Mouse (Mus musculus): ENCODE data around the gene Olfr553. TPM values are rescaled to one million over a fixed set of nuclear protein-coding genes. Genes with fewer than 3 reads are reported as not detected.

Olfr553 gene
- polyA plus RNA-seq, 1 experiment from 2014 or later = not detected

GRCm38 (mm10) chr7:102597378-102598031, 20.5 kb downstream of the Olfr553 start, which contains the start of gene Olfr552:
Gene Olfr552 (plus strand): TSS chr7:102597770.
- H3K9me3 ChIP-seq (ENCODE audit: control insufficient read depth, low read length) = no peaks in the 10 kb centered on the region
- no peak within 1 kb of the TSS for H3K4me3 ChIP-seq (ENCODE audit: low read length)
- H3K4me1 ChIP-seq (ENCODE audit: control insufficient read depth, insufficient read depth, low read depth, low read length) = no peaks in the 10 kb centered on the region
- H3K27ac ChIP-seq (ENCODE audit: low read depth, low read length) = no peak within 1 kb of the TSS
- no peak for ATAC-seq
- H3K27me3 ChIP-seq (replicated peaks; ENCODE audit: control insufficient read depth, insufficient read depth, low read length) = no peaks in the 10 kb centered on the region
- H3K36me3 ChIP-seq (ENCODE audit: control insufficient read depth, insufficient read depth, low read length) = no peaks in the 10 kb centered on the region
- WGBS = 60% methylated on average over 1 of the region's 1 CpGs
- no peak within 1 kb of the TSS for H3K9ac ChIP-seq (ENCODE audit: low read depth, low read length)
- no peak within 1 kb of the TSS for H3K4me2 ChIP-seq (ENCODE audit: low read length)

GRCm38 (mm10) chr7:102591786-102592185, 26.2 kb downstream of the Olfr553 start, which contains the start of gene Olfr551:
Gene Olfr551 (minus strand): TSS chr7:102591886.
- H3K27ac ChIP-seq (ENCODE audit: low read depth, low read length) = no peak within 1 kb of the TSS
- 95% methylated on average over 3 of the region's 3 CpGs for WGBS

GRCm38 (mm10) chr7:102575998-102576397, 42.0 kb downstream of the Olfr553 start:
- H3K27ac ChIP-seq (ENCODE audit: low read depth, low read length) = no peak overlapping the region
- no peaks in the 10 kb centered on the region for H3K9me3 ChIP-seq (ENCODE audit: control insufficient read depth, low read length)
- no peak overlapping the region for H3K9ac ChIP-seq (ENCODE audit: low read depth, low read length)
- H3K27me3 ChIP-seq (replicated peaks; ENCODE audit: control insufficient read depth, insufficient read depth, low read length) = no peaks in the 10 kb centered on the region
- H3K36me3 ChIP-seq (ENCODE audit: control insufficient read depth, insufficient read depth, low read length) = no peaks in the 10 kb centered on the region
- H3K4me1 ChIP-seq (ENCODE audit: control insufficient read depth, insufficient read depth, low read depth, low read length) = no peaks in the 10 kb centered on the region; the same call in 1 of the 2 replicates
- ATAC-seq = no peak
- no peak overlapping the region for H3K4me2 ChIP-seq (ENCODE audit: low read length)
- no peak overlapping the region for H3K4me3 ChIP-seq (ENCODE audit: low read length)
- WGBS = 78% methylated on average over 6 of the region's 6 CpGs

More at GRCm38 (mm10) chr7:102591786-102592185, 26.2 kb downstream of the Olfr553 start, which contains the start of gene Olfr551:
- Histone ChIP-seq H3K27me3 (replicated peaks; ENCODE audit: control insufficient read depth, insufficient read depth, low read length) (no peaks in the 10 kb centered on the region), H3K36me3 (ENCODE audit: control insufficient read depth, insufficient read depth, low read length) (no peaks in the 10 kb centered on the region), H3K4me3 (ENCODE audit: low read length) (no peak within 1 kb of the TSS), H3K4me1 (ENCODE audit: control insufficient read depth, insufficient read depth, low read depth, low read length) (no peaks in the 10 kb centered on the region), H3K9ac (ENCODE audit: low read depth, low read length) (no peak within 1 kb of the TSS), H3K4me2 (ENCODE audit: low read length) (no peak within 1 kb of the TSS), H3K9me3 (ENCODE audit: control insufficient read depth, low read length) (no peaks in the 10 kb centered on the region)
- ATAC-seq = no peak

GRCm38 (mm10) chr7:102573174-102573830, 44.7 kb downstream of the Olfr553 start:
- no peak overlapping the region for H3K27ac ChIP-seq (ENCODE audit: low read depth, low read length)
- H3K4me1 ChIP-seq (ENCODE audit: control insufficient read depth, insufficient read depth, low read depth, low read length) = no peaks in the 10 kb centered on the region; the same call in 1 of the 2 replicates
- H3K36me3 ChIP-seq (ENCODE audit: control insufficient read depth, insufficient read depth, low read length) = no peaks in the 10 kb centered on the region
- H3K4me3 ChIP-seq (ENCODE audit: low read length) = no peak overlapping the region
- 68% methylated on average over 3 of the region's 3 CpGs for WGBS
- no peak overlapping the region for H3K9ac ChIP-seq (ENCODE audit: low read depth, low read length)
- no peaks in the 10 kb centered on the region for H3K27me3 ChIP-seq (replicated peaks; ENCODE audit: control insufficient read depth, insufficient read depth, low read length)
- no peak; the same call in 1 of the 2 replicates for ATAC-seq
- no peak overlapping the region for H3K4me2 ChIP-seq (ENCODE audit: low read length)
- H3K9me3 ChIP-seq (ENCODE audit: control insufficient read depth, low read length) = no peaks in the 10 kb centered on the region

- Histone ChIP-seq H3K36me3 (ENCODE audit: control insufficient read depth, insufficient read depth, low read length) (no peaks in the 10 kb centered on the region), H3K27ac (ENCODE audit: low read depth, low read length) (no peak within 1 kb of the TSS), H3K9me3 (ENCODE audit: control insufficient read depth, low read length) (no peaks in the 10 kb centered on the region), H3K4me2 (ENCODE audit: low read length) (no peak within 1 kb of the TSS), H3K27me3 (replicated peaks; ENCODE audit: control insufficient read depth, insufficient read depth, low read length) (no peaks in the 10 kb centered on the region), H3K9ac (ENCODE audit: low read depth, low read length) (no peak within 1 kb of the TSS), H3K4me1 (ENCODE audit: control insufficient read depth, insufficient read depth, low read depth, low read length) (no peaks in the 10 kb centered on the region; the same call in 1 of the 2 replicates), H3K4me3 (ENCODE audit: low read length) (no peak within 1 kb of the TSS)
- no peak for ATAC-seq
- 92% methylated on average over 8 of the region's 8 CpGs for WGBS
Measured at GRCm38 (mm10) chr7:102571142-102571541, 46.9 kb downstream of the Olfr553 start, which contains the start of gene Olfr550. Gene Olfr550 (plus strand): TSS chr7:102571442.

- no peak for ATAC-seq
Measured at GRCm38 (mm10) chr7:102566219-102566618, 51.8 kb downstream of the Olfr553 start.

GRCm38 (mm10) chr7:102564999-102565997, 52.7 kb downstream of the Olfr553 start, which contains the start of gene Trim21:
Gene Trim21 (minus strand): TSS chr7:102565486.
- no peaks in the 10 kb centered on the region for H3K4me1 ChIP-seq (ENCODE audit: control insufficient read depth, insufficient read depth, low read depth, low read length)
- no peaks in the 10 kb centered on the region for H3K36me3 ChIP-seq (ENCODE audit: control insufficient read depth, insufficient read depth, low read length)
- H3K4me3 ChIP-seq (ENCODE audit: low read length) = peak within 1 kb of the TSS; percentile 34
- peak; percentile 74 for ATAC-seq
- WGBS = 25% methylated on average over 10 of the region's 10 CpGs
- H3K27me3 ChIP-seq (replicated peaks; ENCODE audit: control insufficient read depth, insufficient read depth, low read length) = no peaks in the 10 kb centered on the region
- no peak within 1 kb of the TSS for H3K27ac ChIP-seq (ENCODE audit: low read depth, low read length)
- H3K9ac ChIP-seq (ENCODE audit: low read depth, low read length) = peak within 1 kb of the TSS; percentile 42
- peak within 1 kb of the TSS; percentile 39 for H3K4me2 ChIP-seq (ENCODE audit: low read length)
- H3K9me3 ChIP-seq (ENCODE audit: control insufficient read depth, low read length) = no peaks in the 10 kb centered on the region

More at GRCm38 (mm10) chr7:102566219-102566618, 51.8 kb downstream of the Olfr553 start:
- Histone ChIP-seq H3K27ac (ENCODE audit: low read depth, low read length) (no peak overlapping the region), H3K36me3 (ENCODE audit: control insufficient read depth, insufficient read depth, low read length) (no peaks in the 10 kb centered on the region), H3K9ac (ENCODE audit: low read depth, low read length) (no peak overlapping the region), H3K4me3 (ENCODE audit: low read length) (no peak overlapping the region), H3K27me3 (replicated peaks; ENCODE audit: control insufficient read depth, insufficient read depth, low read length) (no peaks in the 10 kb centered on the region), H3K4me2 (ENCODE audit: low read length) (no peak overlapping the region), H3K4me1 (ENCODE audit: control insufficient read depth, insufficient read depth, low read depth, low read length) (no peaks in the 10 kb centered on the region), H3K9me3 (ENCODE audit: control insufficient read depth, low read length) (no peaks in the 10 kb centered on the region)
- 91% methylated on average over 4 of the region's 4 CpGs for WGBS
